Comparison of ENCODE assay signal across 8 mouse cellular contexts in the genomic region with DNA sequence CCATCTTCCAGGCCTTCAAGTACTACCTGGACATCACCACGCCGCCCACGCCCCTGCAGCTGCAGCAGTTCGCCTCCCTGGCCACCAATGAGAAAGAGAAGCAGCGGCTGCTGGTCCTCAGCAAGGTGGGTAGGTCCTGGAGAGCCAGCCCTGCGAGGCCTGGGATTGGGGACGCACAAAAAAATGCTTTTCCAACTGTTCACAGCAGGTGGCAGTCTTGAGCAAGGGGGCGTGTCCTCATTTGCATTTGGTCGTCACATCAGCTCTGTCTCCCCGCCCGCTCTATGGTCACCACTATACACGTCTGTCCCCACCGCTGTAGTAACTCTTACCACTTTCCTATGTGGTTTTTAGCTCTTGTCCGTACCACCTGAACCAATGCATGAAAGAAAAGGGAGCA. TPM values are rescaled to one million over a fixed set of nuclear protein-coding genes. Genes with fewer than 3 reads are reported as not detected.
DNase-seq lines count a peak whose midpoint lies in the region; ATAC-seq and TF ChIP-seq lines count a peak whose summit lies in the region.

No protein-coding gene starts in this region.

- DNase-seq in urinary bladder, adult 18-20 months (ENCODE audit: low spot score in 2 of 2), result peak; percentile 15 to 51
- no peak for DNase-seq in urinary bladder, postnatal 10 days (ENCODE audit: low spot score)
- peak; percentile 27 to 31 for DNase-seq in cerebellum, postnatal 36 days
- peak; percentile 31 for DNase-seq in gastrocnemius, postnatal 25 days
- DNase-seq in intestine, embryonic 14.5 days (ENCODE audit: low spot score), result peak; percentile 95
- DNase-seq in liver, embryonic 14.5 days (ENCODE audit: low read depth in 3 of 3, low spot score in 3 of 3), result peak; percentile 41 to 46 (median 45)
- DNase-seq in natural killer cell, adult 2 months (ENCODE audit: low spot score in 2 of 2), result peak; percentile 69 to 70
- peak; percentile 79 for DNase-seq in thymus, postnatal 0 days (ENCODE audit: low spot score)

- peak; percentile 89 for TF ChIP-seq CTCF in liver, embryonic 14.5 days (IDR thresholded peaks at IDR 0.05; ENCODE audit: low read depth)

- WGBS in intestine, embryonic 14.5 days, result 17% methylated on average over 14 of the region's 14 CpGs
- WGBS in liver, embryonic 14.5 days (ENCODE audit: insufficient replicate concordance), result 7% methylated on average over 14 of the region's 14 CpGs

- no peaks in the 10 kb centered on the region for H3K9me3 ChIP-seq in intestine, embryonic 14.5 days (ENCODE audit: control insufficient read depth, low read length)
- no peaks in the 10 kb centered on the region for H3K9me3 ChIP-seq in liver, embryonic 14.5 days (ENCODE audit: control insufficient read depth, low read length)

- H3K4me1 ChIP-seq in intestine, embryonic 14.5 days (replicated peaks; ENCODE audit: control insufficient read depth, insufficient read depth, low read length), result 0 out of 2 replicates have a peak, but pooled peaks cover 4% of the 10 kb centered on the region
- H3K4me1 ChIP-seq in liver, embryonic 14.5 days (replicated peaks; ENCODE audit: control insufficient read depth in 2 of 2, insufficient read depth in 2 of 2, low read length in 1 of 2), result no peaks in the 10 kb centered on the region

- ATAC-seq in intestine, embryonic 14.5 days (replicated peaks; ENCODE audit: low FRiP score, low TSS enrichment, low read depth), result peak; percentile 68
- peak; percentile 15; the same call in 1 of the 2 replicates for ATAC-seq in liver, embryonic 14.5 days (ENCODE audit: insufficient read depth)

- H3K4me2 ChIP-seq in intestine, embryonic 14.5 days (ENCODE audit: low read length), result peak overlapping the region; percentile 48
- peak overlapping the region; percentile 6; the same call in 1 of the 2 replicates for H3K4me2 ChIP-seq in liver, embryonic 14.5 days (ENCODE audit: low read depth)

- no peak for TF ChIP-seq EP300 in liver, embryonic 14.5 days (IDR thresholded peaks at IDR 0.05; ENCODE audit: low read depth)

- H3K36me3 ChIP-seq in intestine, embryonic 14.5 days (ENCODE audit: control insufficient read depth, insufficient read depth, low read length), result no peaks in the 10 kb centered on the region
- no peaks in the 10 kb centered on the region for H3K36me3 ChIP-seq in liver, embryonic 14.5 days (replicated peaks; ENCODE audit: control insufficient read depth, insufficient read depth, low read depth)

- no peak overlapping the region for H3K27ac ChIP-seq in intestine, embryonic 14.5 days (ENCODE audit: low read depth)
- no peak overlapping the region for H3K27ac ChIP-seq in liver, embryonic 14.5 days

- H3K4me3 ChIP-seq in intestine, embryonic 14.5 days (ENCODE audit: low read depth, low read length), result peak overlapping the region; percentile 25
- no peak overlapping the region for H3K4me3 ChIP-seq in liver, embryonic 14.5 days (ENCODE audit: insufficient read depth in 1 of 2, low read depth in 2 of 2, low read length in 2 of 2)

- H3K9ac ChIP-seq in intestine, embryonic 14.5 days (ENCODE audit: low read length), result 0 out of 2 replicates have a peak overlapping the region, but pooled peaks have one; percentile 3
- H3K9ac ChIP-seq in liver, embryonic 14.5 days (replicated peaks), result no peak overlapping the region

- no peaks in the 10 kb centered on the region for H3K27me3 ChIP-seq in intestine, embryonic 14.5 days (replicated peaks; ENCODE audit: control insufficient read depth, insufficient read depth, low read length)
- no peaks in the 10 kb centered on the region for H3K27me3 ChIP-seq in liver, embryonic 14.5 days (ENCODE audit: control insufficient read depth, insufficient read depth, low read length)

RNA-seq across cellular contexts. Expression of gene Fbxo21, which starts 38.3 kb away (rescaled TPM):
- 10 to 100 TPM in 1 of 2 experiments, 1 to 10 TPM in 1; 8.1 to 12.9 TPM for total RNA-seq in gastrocnemius, postnatal 25 days (2021)
- 72.7 and 75.3 TPM in 2 replicates for polyA plus RNA-seq in intestine, embryonic 14.5 days (2014; fragmentation: Nextera tagmentation; extraction: Ambion mirVana)
- 10.0 and 10.6 TPM in 2 replicates for polyA plus RNA-seq in liver, embryonic 14.5 days (2012; rRNA removed)
- polyA plus RNA-seq in liver, embryonic 14.5 days (2014; fragmentation: Nextera tagmentation; extraction: Ambion mirVana), result 9.5 and 10.3 TPM in 2 replicates
- 28.1 and 28.2 TPM in 2 replicates for polyA plus RNA-seq in thymus, postnatal 0 days (2015; fragmentation: Nextera tagmentation; extraction: Ambion mirVana)
